Mouse (Mus musculus) c-Kit-positive CD71-positive TER-119-negative erythroid progenitor cells, embryonic 14.5 days (primary cell): ENCODE measurements around the gene Heatr5b.
A peak's percentile ranks its signal among the peaks of the same experiment; 100 is the strongest.

Source experiments
- DNase-seq: peaks from one replicate; pipeline ENCODE4 v3.0.0-alpha.2; 2013; ENCODE audit warnings: low read depth

The Heatr5b gene

DNA sequence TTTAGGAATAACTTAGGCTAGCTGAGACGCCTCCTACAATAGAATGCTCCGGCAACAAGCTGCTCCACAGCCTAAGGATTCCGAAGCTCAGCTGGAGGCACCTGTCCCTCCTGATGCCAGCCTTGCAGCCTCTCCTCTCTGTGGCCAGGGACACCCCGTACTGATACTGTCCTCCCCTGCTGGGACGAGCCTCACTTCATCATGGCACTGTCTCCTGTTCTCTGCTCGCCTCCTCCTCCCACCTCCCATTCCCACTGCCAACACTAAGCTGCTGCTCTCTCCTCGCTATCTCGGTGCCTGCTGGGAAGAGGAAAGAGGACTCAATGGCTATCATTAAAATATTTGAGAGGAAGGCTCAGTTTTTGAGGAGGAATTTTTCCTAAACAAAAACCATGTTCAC, 67.6 kb downstream of the Heatr5b start:
- no peak for DNase-seq

DNA sequence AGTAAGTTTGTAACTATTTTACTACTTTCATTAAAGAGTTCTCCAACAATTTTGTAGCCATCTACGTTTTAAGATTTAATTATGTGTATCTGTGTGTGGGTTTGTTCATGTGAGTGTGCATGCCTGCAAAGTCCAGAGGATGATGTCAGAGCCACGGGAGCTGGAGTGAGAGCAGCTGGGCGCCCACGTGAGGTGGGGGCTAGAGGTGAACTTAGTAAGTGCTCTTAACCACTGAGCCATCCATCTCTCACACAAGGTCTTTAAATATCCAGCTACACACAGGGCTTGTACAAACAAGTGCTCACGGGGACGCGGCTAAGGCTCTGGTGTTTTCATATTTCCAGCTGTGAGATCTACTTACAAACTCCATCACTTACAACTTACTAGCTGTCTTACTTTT, 69.1 kb downstream of the Heatr5b start:
- DNase-seq, result no peak

DNA sequence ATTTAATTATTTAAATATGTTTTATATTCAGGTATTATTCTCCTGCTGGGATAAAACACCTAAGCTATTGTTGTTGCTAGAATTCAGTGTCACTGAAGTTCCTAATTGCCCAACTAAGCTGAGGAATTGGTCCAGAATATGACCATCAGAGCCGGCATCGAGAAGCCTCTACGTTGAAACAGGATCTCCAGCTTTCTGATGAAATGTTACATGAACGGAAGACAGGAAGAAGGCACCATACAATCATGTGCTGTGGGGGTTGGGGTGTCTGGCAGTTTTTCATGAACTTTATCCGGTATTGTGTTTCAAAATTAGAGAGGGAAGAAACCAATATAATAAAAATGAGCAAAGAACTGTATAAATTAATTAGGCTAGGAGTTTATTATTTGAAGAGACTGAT, 71.9 kb downstream of the Heatr5b start:
- no peak for DNase-seq

DNA sequence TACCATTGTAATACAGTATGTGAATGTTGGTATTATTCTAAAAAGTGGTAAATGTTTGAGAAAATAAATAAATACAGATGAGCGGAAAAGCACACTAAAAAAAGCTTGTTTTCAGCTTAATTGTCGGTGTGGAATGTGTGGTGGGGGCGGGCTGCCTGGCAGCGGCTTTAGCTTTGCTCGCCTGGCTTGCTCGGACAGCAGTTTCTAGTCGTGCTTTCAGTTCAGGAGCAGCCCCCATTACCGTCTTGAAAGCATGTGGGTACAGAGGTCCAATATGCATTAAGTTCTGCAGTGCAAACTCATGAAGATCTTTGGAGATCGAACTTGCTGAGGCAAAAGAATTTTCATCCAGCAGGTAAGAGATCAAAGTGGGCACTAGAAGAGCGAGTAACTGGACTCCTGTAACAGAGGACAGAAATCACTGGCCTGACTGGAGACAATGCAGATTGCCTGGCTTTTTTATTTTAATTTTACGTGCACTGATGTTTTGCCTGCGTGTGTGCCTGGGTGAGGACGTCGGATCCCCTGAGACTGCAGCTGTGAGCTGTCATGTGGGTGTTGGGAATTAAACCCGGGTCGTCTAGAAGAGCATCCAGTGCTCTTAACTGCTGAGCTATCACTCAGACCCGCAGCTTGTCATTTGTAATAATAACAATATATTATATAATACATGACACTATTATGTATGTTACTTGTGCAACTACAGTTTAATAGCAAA, 82.1 kb downstream of the Heatr5b start:
- no peak for DNase-seq

DNA sequence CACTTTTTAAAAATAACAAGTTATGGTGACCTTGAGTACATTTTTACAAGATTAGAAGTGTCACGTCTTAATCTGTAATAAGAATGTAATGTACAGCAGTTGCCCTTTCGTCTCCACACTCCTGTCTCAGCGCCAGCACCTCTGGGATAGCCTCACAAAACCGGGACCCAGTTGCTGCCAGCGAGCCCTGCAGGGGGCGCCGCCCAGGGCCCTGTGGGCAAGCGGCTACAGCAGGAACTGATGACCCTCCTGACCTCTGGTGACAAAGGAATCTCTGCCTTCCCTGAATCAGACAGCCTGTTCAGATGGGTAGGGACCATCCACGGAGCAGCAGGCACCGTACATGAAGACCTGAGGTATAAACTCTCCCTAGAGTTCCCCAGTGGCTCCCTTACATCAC, 83.1 kb downstream of the Heatr5b start:
- DNase-seq, result no peak

DNA sequence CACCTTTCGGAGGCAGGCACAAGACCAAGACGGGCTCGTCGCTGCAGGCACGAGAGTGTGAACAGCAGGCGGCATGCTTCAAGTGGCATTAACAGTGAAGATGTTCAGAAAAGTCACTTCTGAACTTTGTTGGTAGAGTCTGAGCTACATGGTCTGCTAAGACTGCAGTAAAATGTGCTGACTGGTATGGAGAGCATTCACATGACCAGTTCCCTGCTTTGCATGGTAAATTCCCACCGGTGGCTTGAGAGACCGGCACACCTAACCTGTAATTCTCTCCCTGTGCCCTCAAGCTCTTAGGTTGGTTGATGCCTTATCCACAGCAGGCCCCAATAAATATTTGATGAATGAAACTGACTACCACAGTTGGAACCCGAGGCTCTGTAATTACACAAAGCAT, 86.7 kb downstream of the Heatr5b start:
- no peak for DNase-seq

DNA sequence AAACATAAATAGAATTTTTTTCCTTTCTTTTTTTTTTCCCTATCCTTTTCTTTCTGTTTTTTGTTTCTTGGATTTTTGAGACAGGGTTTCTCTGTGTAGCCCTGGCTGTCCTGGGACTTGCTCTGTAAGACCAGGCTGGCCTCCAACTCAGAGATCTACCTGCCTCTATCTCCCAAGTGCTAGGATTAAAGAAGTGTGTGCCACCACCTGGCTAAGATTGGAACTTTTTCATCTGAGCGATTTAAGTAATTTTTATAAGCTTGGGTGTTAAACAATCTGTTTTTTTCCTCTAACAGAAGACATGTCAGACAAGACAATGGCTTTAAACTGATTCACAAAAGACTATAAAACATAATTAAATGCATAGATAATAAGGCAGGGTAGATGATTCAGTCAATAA, 96.7 kb downstream of the Heatr5b start:
- no peak for DNase-seq

DNA sequence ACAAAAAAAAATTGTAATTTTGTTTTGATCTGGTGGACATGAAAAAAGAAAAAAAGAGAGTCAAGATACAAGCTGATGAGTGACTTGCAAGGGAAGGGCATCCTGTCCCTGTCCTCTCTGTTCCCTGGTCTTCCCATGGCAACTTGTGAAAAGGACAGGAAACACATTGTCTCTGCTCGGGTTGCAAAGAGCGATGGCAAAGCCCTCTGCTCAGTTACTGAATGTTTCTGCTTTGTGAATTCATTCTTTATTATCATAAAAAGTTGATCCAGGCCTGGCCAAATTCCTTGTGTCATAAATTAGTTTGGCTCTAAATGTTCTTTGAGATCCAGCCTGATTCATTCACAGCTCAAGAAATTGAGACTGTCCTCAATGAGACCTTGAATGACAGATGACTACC, 97.4 kb downstream of the Heatr5b start:
- DNase-seq, result no peak

DNA sequence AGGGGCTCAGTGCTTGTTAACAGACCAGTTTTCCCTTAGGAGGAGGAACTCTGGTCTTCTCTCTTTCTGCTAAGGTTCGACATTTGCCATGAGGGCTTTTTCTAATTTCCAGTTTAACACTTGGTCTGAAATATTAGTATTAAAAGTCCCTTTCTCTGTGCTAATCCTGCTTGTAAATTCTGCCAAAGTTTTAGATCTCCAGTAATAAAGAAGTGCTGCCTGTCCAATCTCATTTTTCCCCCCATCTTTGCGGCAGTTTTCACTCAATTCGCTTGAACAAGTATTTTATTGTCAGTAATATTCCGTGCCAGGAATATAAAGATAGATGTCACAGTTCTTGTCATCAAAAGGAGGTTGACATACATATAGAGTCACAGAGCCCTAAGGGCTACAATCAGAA, 98.1 kb downstream of the Heatr5b start, which contains the start of gene Strn:
Strn (minus strand) TSS at position 101 of the 400 bp plus-strand sequence.
- no peak for DNase-seq

DNA sequence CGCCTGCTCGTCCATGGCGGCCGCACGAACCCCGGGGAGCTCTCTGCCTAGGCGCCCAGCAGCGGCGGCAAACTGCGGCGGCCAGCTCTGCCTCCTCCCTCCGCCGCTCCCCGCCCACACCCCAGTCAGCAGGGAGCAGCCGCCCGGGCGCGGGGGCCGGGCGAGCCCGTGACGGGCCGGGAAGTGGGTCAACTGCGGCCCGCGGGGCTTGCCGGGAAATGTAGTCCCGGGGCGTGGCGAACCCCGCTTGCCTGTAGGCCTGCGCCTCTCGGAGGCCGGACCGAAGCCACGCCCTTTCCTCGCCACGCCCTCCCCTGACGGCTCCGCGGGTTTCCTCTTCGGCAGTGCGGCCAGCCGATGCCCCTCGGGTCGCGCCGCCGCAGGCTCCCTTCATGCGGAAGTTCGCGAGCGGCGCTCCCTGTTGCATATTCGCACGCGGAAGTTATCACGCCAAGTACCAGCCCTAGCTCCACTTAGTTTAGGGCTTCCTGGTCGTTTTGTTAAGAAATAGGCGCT, 98.6 kb downstream of the Heatr5b start:
- peak; percentile 95 for DNase-seq

DNA sequence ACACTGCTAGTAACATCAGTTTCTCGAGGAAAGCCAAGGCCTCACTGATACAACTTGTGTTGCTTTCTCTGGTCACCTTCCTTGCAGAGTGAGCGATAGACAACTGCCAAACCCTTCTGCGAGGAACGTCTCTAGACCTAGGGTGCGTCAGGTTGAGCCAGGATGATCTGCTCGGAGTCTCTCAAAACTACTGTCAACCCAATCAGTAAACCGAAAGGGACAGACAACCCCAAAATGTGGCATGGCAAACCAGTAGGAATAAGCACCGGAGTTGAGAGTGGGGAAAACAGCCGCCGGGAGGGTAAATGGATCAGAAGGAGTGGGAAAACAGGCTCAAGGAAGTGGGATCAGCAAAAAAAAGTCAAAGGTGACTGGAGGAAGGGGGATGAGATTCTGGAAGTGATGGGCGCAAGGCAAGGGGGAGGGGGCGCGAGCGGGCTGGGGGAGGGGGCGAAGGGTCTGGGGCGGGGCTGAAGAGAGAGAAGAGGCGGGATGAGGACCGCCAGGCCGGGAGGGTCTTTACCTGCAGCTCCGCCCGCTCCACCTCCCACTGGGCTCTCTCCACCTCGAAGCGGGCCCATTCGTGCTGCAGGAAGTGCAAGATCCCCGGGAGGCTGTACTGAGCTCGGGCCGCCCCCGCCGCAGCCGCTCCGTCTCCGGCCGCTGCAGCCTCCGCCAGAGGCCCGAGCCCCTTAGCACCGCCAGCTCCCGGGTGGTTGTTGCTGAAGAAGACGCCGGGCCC, 99.3 kb downstream of the Heatr5b start:
- DNase-seq, result peak; percentile 33

DNA sequence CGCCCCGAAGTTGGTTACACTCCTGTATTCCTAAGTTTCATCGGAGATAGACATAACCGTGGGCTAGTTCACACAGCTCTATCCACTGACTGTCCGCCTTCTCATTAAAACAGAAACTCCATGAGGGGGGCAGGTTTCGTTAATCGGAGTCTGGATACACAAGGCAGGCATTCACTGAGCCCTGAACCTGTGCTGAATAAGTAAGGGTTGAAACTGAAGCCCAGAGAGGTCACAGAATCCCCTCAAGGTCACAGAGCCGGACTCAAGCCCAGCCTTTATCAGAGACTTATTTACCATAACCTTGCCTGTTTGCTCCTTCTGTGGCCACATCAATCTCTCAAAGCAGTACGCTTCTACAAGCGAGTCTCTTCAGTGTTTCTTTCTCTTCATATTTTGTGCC, 100.4 kb downstream of the Heatr5b start:
- DNase-seq, result no peak

DNA sequence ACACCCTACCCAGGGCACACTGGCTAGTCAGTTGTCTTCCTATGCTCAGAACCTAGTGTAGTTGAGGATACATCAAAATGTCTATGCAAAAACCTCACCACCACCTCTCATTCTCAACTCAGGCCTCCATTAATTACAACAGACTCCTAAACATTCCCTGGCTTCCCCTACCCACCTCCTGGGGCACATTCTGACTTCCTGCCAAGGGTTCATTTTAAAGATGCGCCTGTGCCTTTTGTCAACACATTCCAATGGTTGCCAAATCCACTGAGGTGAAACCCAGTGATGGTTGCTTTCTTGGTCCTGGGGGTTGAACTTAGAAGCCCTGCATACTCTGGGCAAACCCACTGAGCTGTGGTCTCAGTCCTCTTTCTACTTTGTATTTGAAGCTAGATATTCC, 103.1 kb downstream of the Heatr5b start:
- no peak for DNase-seq

DNA sequence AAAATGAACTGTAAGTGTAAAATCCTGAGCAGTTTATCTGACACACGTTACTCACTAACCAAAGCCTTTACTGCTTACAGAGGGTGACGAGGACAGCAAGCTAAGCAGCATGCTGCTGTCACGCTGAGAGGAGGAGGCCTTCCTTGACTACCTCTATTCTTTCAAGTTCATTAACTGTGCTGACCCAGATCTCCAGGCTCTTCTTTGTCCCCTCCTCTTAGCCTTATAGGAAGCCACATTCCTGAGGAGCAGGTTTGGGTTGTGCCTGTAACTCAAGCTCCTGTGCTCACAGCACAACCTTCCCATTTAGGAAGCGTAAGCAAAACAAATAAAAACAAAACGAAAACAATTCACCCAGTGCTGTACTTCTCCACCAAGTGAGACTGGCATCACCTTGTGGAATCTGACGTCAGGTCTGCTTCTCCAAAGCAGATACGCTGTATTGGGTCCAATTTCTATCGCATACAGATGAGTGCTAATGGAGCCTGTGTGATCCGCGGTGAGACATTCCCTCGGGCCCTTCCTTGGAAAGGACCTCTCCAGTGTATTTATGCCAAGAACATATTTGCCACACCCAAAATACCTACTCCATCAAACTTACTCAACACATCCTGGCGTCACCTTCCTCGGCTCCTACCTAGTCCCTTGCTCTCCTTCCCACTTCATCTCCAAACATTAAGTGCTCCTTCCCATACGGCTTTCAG, 108.3 kb downstream of the Heatr5b start:
- DNase-seq, result no peak

DNA sequence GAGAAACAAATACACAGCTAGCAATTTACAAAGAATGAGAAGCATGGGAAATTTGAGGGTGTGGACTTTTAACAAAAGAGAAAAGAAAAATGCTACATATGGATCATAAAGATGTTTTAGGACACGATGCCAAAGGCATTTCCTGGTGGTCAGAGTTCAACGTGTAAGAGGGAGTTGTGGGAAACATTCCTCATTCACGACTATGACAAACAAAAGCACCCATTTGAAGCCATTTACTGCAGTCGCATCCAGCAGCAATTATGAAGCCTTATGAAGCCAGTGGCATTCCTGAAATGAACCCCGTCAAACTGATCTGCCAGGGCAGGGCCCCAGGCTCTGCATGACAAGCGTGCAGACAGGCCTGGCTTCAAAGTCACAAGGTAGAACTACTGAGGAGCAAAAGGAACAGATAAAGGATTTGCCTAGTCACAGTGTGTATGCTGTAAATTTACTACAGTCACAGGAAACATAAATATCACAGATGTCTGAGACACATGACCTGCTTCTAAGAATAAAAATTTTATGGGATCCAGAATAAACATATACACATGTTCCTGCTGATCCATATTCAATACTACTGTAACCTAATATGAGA, 110.6 kb downstream of the Heatr5b start:
- no peak for DNase-seq

DNA sequence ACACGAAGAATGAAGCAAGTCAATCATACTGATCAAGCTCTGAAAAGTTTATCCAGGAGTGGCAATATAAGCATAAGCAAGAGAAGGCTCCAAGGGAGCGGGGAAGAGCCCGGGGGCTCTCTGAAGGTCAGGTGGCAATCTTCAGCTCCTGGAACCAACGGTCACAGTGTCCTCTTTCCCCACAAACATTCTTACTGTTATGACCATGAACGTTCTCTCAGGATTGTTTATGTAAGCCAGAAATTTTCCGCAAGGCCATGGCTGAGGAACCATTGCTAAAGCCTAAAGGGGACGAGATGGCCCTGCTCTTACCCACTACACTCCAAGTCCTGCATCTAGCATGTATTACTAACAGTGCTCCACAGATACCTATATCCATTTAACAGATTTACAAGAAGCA, 113.5 kb downstream of the Heatr5b start:
- DNase-seq, result no peak

DNA sequence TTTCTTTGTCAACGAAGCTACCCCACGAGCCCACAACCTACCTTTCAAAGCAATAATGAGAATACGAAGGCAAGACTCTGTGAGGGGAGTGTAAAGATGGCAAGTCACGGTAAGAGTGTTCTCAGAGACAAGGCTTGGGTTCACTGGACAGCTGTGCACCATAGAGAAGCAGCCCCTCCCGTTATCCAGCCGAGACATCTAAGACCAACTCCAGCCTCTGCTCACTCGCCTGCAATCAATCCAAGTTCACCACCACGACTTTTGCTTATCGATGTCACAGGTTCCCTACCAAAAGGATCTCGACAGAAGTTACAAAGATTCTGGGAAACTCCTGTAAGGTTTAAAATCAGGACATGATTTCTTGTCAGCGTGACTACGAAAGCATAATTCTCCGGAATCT, 116.1 kb downstream of the Heatr5b start:
- DNase-seq, result no peak

DNA sequence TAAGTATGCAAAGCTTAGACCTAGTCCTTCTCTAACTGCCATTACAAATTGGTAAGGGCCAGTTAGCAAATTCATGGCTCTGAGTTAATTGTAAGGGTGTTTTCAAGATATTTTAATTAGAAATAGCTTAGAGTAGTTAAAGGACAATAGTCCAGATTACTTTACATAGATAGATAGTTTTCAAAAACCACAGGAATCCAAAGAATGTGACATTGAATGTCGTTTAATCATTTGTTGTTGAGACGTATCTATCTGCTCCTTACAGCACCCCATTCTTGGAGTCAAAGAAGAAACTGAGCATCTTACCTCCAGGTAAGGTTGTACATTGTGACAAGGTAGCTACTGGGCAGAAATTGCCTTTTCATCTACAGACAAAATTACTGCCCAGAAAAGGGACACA, 124.9 kb downstream of the Heatr5b start:
- DNase-seq, result no peak

DNA sequence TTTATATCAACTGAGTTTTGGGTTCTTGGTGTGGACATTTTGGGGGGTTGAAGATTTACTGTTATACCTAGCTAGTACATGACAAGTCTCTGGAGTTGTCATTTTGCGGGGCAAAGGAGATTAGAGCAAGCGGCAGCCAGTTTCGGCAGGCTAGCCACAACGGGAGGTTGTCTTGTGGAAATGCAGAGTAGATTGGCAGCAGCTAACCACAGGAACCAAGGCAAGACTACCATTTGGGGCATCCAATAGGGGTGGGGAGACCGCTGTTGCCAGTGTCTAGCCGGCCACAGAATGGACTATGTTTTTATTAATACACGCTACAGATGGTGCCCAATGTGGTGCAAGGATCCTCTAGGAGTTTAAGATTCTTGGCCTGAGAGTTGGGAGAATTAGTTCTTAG, 126.7 kb downstream of the Heatr5b start:
- no peak for DNase-seq

DNA sequence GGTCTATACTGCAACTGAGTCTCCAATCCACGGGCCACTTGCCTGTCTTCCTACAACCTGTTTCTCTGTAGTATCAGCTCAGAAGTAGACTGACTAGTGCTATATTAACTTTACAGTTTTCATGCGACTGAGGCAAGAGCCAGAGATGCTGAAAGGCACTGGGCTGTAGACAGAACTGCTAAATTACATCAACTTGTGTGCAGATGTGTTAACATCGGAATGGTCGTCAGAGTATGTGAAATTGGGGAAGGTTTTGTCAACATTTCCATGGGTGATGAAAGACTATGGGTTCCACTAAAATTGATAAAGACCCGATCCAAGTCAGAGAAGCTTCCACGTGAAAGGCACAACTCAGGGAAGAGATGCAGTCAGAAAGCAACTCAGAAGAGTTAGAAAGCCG, 132.2 kb downstream of the Heatr5b start:
- DNase-seq, result no peak
